Mouse (Mus musculus): ENCODE results near the gene Kctd17.
A peak's percentile ranks its signal among the peaks of the same experiment; 100 is the strongest.

The Kctd17 gene

GRCm38 (mm10) chr15:78416937-78417336, 11.4 kb upstream of the Kctd17 start:
- peak; percentile 79 for DNase-seq

- DNase-seq, result no peak
These were observed 8.0 kb upstream of the Kctd17 start for GRCm38 (mm10) chr15:78420395-78420794.

- peak; percentile 89 for DNase-seq
These were observed 6.1 kb upstream of the Kctd17 start for GRCm38 (mm10) chr15:78422046-78422956.

GRCm38 (mm10) chr15:78424507-78424906, 3.9 kb upstream of the Kctd17 start:
- DNase-seq, result peak; percentile 57

- peak; percentile 26 for DNase-seq
These were observed 3.1 kb upstream of the Kctd17 start for GRCm38 (mm10) chr15:78425230-78425629.

- no peak for DNase-seq
These were observed 735 bp downstream of the Kctd17 start for GRCm38 (mm10) chr15:78429139-78429459.

- DNase-seq, result peak; percentile 65
These were observed 1.7 kb downstream of the Kctd17 start for GRCm38 (mm10) chr15:78429871-78430622.

- DNase-seq, result peak; percentile 35
These were observed 2.5 kb downstream of the Kctd17 start for GRCm38 (mm10) chr15:78430874-78431273.

GRCm38 (mm10) chr15:78431541-78432121, 3.3 kb downstream of the Kctd17 start:
- peak; percentile 56 for DNase-seq

GRCm38 (mm10) chr15:78434896-78435520, 6.6 kb downstream of the Kctd17 start:
- peak; percentile 70 for DNase-seq

- DNase-seq, result peak; percentile 13
These were observed 7.3 kb downstream of the Kctd17 start for GRCm38 (mm10) chr15:78435681-78436080.

- peak; percentile 93 for DNase-seq
These were observed 8.2 kb downstream of the Kctd17 start for GRCm38 (mm10) chr15:78436380-78437192.

- peak; percentile 60 for DNase-seq
These were observed 9.1 kb downstream of the Kctd17 start for GRCm38 (mm10) chr15:78437237-78438017.

GRCm38 (mm10) chr15:78438018-78438394, 9.6 kb downstream of the Kctd17 start:
- DNase-seq, result peak; percentile 28

GRCm38 (mm10) chr15:78438505-78438904, 10.1 kb downstream of the Kctd17 start:
- DNase-seq, result no peak

GRCm38 (mm10) chr15:78438973-78439372, 10.6 kb downstream of the Kctd17 start:
- no peak for DNase-seq

- no peak for DNase-seq
These were observed 13.9 kb downstream of the Kctd17 start for GRCm38 (mm10) chr15:78442231-78442630.

- no peak for DNase-seq
These were observed 15.5 kb downstream of the Kctd17 start for GRCm38 (mm10) chr15:78443857-78444256.

- no peak for DNase-seq
These were observed 18.8 kb downstream of the Kctd17 start for GRCm38 (mm10) chr15:78447121-78447520.

GRCm38 (mm10) chr15:78447746-78448535, 19.6 kb downstream of the Kctd17 start:
- peak; percentile 99 for DNase-seq

All from kidney, postnatal 10 days (tissue).